Mouse (Mus musculus): Measurements from ENCODE around the gene Myo1e.

DNA sequence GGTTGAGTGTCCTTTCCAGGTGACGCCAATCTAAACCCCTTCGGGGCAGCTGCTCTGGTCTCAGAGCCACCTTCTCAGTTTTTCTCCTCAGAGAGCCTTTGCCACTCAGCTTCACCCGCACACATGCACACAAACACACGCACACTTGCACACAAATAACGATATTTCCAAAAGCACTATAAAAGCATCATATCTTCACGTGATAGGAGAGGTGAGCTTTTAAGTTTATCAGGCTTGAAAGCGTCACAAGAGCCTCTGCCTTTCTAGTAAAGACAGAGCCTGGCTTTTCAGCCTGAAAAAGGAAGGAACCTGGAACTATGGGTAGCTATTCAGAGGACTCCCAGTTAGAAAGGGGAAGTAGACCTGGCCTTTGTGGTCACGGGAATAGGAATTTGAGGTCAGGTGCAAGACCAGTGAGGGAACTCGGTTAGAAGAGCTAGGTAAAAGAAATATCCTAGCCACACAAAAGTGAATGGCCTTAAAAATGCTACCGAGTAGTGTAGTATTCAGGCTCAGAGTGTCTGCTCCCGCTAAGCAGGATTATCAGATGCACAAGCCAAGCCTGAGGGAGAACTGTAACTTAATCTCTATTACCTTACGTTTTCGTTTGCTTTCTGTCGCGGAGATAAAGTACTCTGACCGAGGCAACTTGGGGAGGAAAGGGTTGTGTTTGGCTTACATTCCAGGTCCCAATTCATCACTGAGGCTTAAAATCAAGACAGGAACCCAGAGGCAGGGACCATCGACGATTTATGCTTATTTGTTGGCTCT, 178.0 kb downstream of the Myo1e start:
- TF ChIP-seq CTCF (IDR thresholded peaks at IDR 0.05; ENCODE audit: low read depth) (no peak), EP300 (optimal IDR thresholded peaks at IDR 0.05) (no peak)

Measured in stomach, postnatal 0 days (tissue).